Mouse (Mus musculus) neural tube, embryonic 12.5 days (tissue): ENCODE measurements around the gene Slc4a1. TPM values are rescaled to one million over a fixed set of nuclear protein-coding genes. Genes with fewer than 3 reads are reported as not detected.
A peak's percentile ranks its signal among the peaks of the same experiment; 100 is the strongest.

ENCODE experiments used
- ATAC-seq: fragments of 200-750 bp; cut with Nextera tagmentation; 2 replicates; pipeline ENCODE4 v1.8.0; 2017; ENCODE audit warnings: low read depth, mild to moderate bottlenecking, moderate TSS enrichment, moderate library complexity; ENCODE audit not compliant: low FRiP score
- H3K27ac ChIP-seq: fragments of 300-500 bp; sonication (generic); 2 replicates; pipeline ENCODE4 v1.5.1; 2016
- H3K27me3 ChIP-seq: fragments of 300-500 bp; sonication (generic); replicated peaks from 2 replicates; pipeline ENCODE4 v1.6.1; 2016; ENCODE audit warnings: mild to moderate bottlenecking
- H3K36me3 ChIP-seq: fragments of 300-500 bp; sonication (generic); 2 replicates; pipeline ENCODE4 v1.6.1; 2016; ENCODE audit warnings: mild to moderate bottlenecking
- H3K4me1 ChIP-seq: fragments of 300-500 bp; sonication (generic); 2 replicates; pipeline ENCODE4 v1.6.1; 2016
- H3K4me2 ChIP-seq: fragments of 300-500 bp; sonication (generic); replicated peaks from 2 replicates; pipeline ENCODE4 v1.6.1; 2016; ENCODE audit warnings: mild to moderate bottlenecking
- H3K4me3 ChIP-seq: fragments of 300-500 bp; sonication (generic); 2 replicates; pipeline ENCODE4 v1.5.1; 2016
- H3K9ac ChIP-seq: fragments of 300-500 bp; sonication (generic); 2 replicates; pipeline ENCODE4 v1.6.1; 2016; ENCODE audit warnings: mild to moderate bottlenecking
- H3K9me3 ChIP-seq: fragments of 300-500 bp; sonication (generic); 2 replicates; pipeline ENCODE4 v1.6.1; 2016; ENCODE audit warnings: mild to moderate bottlenecking
- WGBS: fragments of 180-500 bp; shearing (Covaris S2); methylation state at CpG from one replicate; pipeline ENCODE4 v1.1.7; 2016; 5-methylcytosine and 5-hydroxymethylcytosine counted together
- polyA plus RNA-seq: library from polyadenylated mRNA; unstranded; fragments of >200 nt; fragmentation: Nextera tagmentation; extraction: Ambion mirVana; gene quantifications from 2 replicates; pipeline ENCODE4 v1.2.1, GENCODE M21; 2016

Gene Slc4a1
- polyA plus RNA-seq, 1 experiment from 2014 or later = 23.6 TPM

- WGBS = 92% methylated on average over 12 of the region's 12 CpGs
- ATAC-seq = no peak
- Histone ChIP-seq H3K9me3 (no peaks in the 10 kb centered on the region), H3K36me3 (peaks cover 53% of the 10 kb centered on the region), H3K9ac (no peak overlapping the region), H3K27me3 (no peaks in the 10 kb centered on the region), H3K4me2 (no peak overlapping the region), H3K4me3 (no peak overlapping the region), H3K27ac (no peak overlapping the region), H3K4me1 (peaks cover 35% of the 10 kb centered on the region)
Observed at GRCm38 (mm10) chr11:102314321-102314720, 51.7 kb downstream of the Slc4a1 start.

DNA sequence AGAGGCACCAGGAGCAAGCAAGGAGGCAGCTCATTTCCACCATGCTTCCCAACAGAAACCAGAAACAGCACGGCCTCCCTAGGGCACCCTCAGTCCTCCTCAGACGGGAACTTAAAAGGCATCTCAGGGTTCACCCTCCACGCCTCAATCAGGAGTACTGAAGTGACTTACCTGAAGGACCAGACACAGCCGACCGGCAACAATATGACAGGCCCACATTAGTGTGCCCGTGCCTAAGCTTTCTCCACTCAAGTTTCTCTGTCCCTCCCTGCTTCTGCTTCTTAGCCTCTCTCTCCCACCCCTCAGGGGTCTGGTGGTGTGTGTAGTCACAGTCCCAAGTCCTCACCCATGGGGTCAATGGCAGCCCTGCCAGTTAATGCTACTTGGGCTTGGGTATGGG lies 53.4 kb downstream of the Slc4a1 start:
- no peak overlapping the region for H3K4me3 ChIP-seq
- no peaks in the 10 kb centered on the region for H3K27me3 ChIP-seq
- H3K4me1 ChIP-seq = peaks cover 37% of the 10 kb centered on the region
- H3K27ac ChIP-seq = no peak overlapping the region
- no peak for ATAC-seq
- WGBS = 84% methylated on average over 6 of the region's 6 CpGs
- H3K9ac ChIP-seq = no peak overlapping the region
- H3K9me3 ChIP-seq = no peaks in the 10 kb centered on the region
- H3K36me3 ChIP-seq = peaks cover 61% of the 10 kb centered on the region
- H3K4me2 ChIP-seq = no peak overlapping the region

DNA sequence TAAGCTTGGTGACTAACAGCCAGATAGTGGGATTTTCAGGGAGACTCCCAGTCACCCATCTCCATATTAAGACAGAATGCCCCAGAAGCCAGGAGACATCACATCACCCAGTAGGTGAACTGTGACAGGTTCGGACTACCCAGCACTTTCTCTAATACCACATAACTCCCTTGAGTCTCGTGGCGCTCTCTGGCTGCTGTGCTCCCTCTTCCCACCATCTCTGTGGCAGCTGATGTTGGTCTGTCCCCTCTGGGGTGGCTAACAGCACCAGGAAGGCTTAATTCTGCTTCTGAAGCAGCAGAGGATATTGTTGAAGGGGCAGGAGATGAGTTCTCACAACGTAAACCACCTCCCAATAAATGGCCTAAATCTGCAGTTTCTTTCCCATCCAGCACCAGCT lies 54.0 kb downstream of the Slc4a1 start:
- H3K27ac ChIP-seq = no peak overlapping the region
- ATAC-seq = no peak
- H3K27me3 ChIP-seq = no peaks in the 10 kb centered on the region
- H3K9me3 ChIP-seq = no peaks in the 10 kb centered on the region
- no peak overlapping the region for H3K9ac ChIP-seq
- peaks cover 67% of the 10 kb centered on the region for H3K36me3 ChIP-seq
- no peak overlapping the region for H3K4me2 ChIP-seq
- peaks cover 37% of the 10 kb centered on the region for H3K4me1 ChIP-seq
- 86% methylated on average over 4 of the region's 4 CpGs for WGBS
- no peak overlapping the region for H3K4me3 ChIP-seq

DNA sequence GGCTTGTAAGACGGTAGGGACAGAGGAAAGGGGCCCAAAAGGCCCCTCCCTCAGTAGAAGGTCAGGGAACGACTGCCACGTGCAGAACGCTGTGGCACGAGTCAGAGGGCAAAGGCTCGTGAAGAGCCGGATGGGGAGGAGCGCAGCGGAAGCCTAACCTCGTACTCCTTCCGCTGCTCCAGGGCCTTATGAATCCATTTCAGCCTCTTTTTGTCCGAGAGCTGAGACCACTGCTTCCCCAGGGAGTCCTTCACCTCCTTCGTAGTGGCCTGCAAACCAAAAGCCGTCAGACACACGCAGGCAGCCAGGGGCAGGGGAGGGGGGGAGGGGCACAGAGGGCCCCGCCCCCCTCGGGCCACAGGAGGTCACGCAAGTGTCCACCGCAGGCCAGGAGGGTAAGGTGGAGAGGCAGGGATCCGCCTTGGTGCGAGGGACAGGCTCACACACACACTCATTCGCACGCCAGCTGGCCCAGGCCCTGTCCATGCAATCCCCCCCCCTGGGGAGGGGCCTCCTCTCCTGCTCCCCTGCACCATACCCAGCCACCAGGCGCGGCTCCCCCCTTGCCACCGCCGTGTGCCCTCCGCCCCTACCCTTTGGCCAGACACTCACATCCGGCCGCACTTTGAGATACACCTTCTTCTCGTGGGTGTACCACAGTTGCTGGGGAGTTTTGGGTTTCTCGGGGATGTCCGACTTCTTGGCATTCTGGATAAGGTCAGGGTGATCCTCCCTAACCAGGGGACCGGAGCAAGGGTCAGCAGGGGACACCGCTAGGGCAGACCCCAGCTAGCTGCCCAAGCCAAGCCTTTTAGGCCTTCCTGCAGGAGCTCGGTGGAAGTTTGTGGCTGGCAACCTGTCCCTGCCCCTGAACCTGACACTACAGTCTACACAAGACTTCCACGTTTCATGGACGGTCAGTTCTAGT lies 55.0 kb downstream of the Slc4a1 start:
- peaks cover 32% of the 10 kb centered on the region for H3K4me1 ChIP-seq

DNA sequence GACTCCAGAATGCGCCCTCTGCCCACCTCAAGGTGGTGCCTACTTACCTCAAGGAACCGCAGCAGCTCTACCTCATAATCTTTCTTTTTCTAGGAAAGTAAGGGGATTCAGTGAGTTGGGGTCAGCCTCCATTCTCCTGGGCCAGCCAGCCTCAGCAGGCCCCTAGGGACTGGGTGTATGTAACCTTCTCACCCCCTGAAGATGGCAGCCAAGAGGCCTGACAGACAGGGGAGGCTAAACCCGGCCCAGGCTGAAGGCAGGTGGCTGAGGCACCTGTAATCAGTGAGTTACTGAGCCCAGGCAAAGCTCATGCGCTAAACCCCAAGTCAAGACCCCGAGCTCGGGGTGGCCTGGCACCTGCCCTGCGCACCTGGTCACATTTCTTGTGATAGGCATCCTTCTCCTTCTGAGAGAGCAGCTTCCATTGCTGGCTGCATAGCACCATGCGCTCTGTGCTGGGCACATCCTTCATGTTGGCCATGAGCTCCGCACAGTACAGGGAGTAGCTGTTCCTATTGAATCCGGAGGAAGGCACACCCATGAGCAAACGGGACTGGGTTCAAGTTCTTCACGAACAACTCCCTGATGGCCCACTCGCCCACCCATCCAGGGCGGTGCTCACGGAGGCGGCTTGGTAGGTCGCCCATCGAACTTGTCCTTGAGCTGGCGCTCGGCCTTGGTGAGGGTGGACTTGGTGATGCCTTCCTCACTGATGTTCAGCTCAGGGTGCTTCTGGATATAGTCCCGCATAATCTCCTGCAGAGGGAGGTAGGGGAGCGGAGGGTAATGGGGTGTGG lies 56.0 kb downstream of the Slc4a1 start:
- Histone ChIP-seq H3K4me1 (peaks cover 22% of the 10 kb centered on the region), H3K4me2 (peak overlapping the region; percentile 58), H3K36me3 (peaks cover 86% of the 10 kb centered on the region), H3K27me3 (no peaks in the 10 kb centered on the region), H3K4me3 (peak overlapping the region; percentile 15; the same call in 1 of the 2 replicates), H3K9me3 (no peaks in the 10 kb centered on the region), H3K27ac (peak overlapping the region; percentile 26; the same call in 1 of the 2 replicates), H3K9ac (peak overlapping the region; percentile 30; the same call in 1 of the 2 replicates)
- WGBS = 87% methylated on average over 22 of the region's 22 CpGs
- ATAC-seq = peak; percentile 22; the same call in 1 of the 2 replicates

More for the DNA sequence above, 55.0 kb downstream of the Slc4a1 start:
- peaks cover 76% of the 10 kb centered on the region for H3K36me3 ChIP-seq
- H3K4me3 ChIP-seq = no peak overlapping the region
- 42% methylated on average over 38 of the region's 38 CpGs for WGBS
- no peak overlapping the region; the same call in 1 of the 2 replicates for H3K4me2 ChIP-seq
- H3K27ac ChIP-seq = no peak overlapping the region
- ATAC-seq = no peak
- 0 out of 2 replicates have a peak overlapping the region, but pooled peaks have one; percentile 3 for H3K9ac ChIP-seq
- no peaks in the 10 kb centered on the region for H3K9me3 ChIP-seq
- H3K27me3 ChIP-seq = no peaks in the 10 kb centered on the region

DNA sequence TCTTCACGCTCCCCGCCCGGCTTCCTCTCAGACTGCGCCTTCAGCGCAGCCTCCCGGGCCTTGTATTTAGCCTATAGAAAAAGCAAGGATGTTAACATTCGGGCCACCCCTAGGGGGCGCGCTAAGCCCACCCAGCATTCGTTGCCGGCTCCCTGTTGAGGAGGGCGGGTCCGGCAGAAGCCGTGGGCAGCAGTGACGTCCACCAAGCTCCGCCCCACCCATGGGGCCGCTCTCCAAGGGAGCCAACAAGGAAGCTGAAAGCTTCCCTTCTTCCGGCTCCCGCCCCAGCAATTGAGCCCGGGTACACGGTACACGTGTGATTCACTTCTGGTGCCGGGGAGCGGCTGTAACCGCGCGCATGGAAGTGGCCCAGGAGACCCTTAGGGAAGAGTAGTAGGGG lies 57.0 kb downstream of the Slc4a1 start:
- H3K9me3 ChIP-seq = no peaks in the 10 kb centered on the region
- H3K4me3 ChIP-seq = peak overlapping the region; percentile 15
- no peaks in the 10 kb centered on the region for H3K27me3 ChIP-seq
- under 1% methylated on average over 27 of the region's 27 CpGs for WGBS
- peak overlapping the region; percentile 58 for H3K4me2 ChIP-seq
- peaks cover 22% of the 10 kb centered on the region for H3K4me1 ChIP-seq
- H3K27ac ChIP-seq = no peak overlapping the region
- peak; percentile 90 for ATAC-seq
- H3K36me3 ChIP-seq = peaks cover 79% of the 10 kb centered on the region
- H3K9ac ChIP-seq = peak overlapping the region; percentile 30; the same call in 1 of the 2 replicates

GRCm38 (mm10) chr11:102308104-102308503 lies 57.9 kb downstream of the Slc4a1 start:
- Histone ChIP-seq H3K27ac (no peak overlapping the region), H3K9ac (no peak overlapping the region), H3K9me3 (no peaks in the 10 kb centered on the region), H3K27me3 (no peaks in the 10 kb centered on the region), H3K4me2 (no peak overlapping the region), H3K4me1 (peaks cover 22% of the 10 kb centered on the region), H3K36me3 (peaks cover 70% of the 10 kb centered on the region), H3K4me3 (no peak overlapping the region)
- 89% methylated on average over 9 of the region's 9 CpGs for WGBS
- ATAC-seq = no peak

DNA sequence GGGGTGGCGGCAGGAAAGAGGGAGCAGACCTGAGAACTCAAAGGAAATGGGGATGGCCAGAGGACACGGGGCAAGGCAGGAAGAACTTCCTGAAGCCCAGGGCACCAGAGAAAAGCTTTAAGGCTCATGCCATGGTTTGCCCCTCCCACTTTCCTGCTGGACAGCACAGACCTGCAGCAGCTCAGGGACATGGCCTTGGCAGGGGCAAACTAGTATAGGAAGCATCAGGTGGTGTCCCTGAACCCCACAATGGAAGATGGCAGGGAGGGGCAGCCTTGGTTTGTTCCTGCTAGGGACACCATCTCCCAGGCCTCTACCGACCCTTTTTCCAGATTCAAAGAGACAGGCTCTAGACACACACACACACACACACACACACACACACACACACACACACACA lies 60.6 kb downstream of the Slc4a1 start:
- WGBS = 62% methylated on average over 2 of the region's 3 CpGs
- Histone ChIP-seq H3K4me2 (no peak overlapping the region), H3K4me1 (peaks cover 12% of the 10 kb centered on the region), H3K27me3 (no peaks in the 10 kb centered on the region), H3K27ac (no peak overlapping the region), H3K9me3 (no peaks in the 10 kb centered on the region), H3K4me3 (no peak overlapping the region), H3K9ac (no peak overlapping the region), H3K36me3 (peaks cover 43% of the 10 kb centered on the region)
- ATAC-seq = no peak

DNA sequence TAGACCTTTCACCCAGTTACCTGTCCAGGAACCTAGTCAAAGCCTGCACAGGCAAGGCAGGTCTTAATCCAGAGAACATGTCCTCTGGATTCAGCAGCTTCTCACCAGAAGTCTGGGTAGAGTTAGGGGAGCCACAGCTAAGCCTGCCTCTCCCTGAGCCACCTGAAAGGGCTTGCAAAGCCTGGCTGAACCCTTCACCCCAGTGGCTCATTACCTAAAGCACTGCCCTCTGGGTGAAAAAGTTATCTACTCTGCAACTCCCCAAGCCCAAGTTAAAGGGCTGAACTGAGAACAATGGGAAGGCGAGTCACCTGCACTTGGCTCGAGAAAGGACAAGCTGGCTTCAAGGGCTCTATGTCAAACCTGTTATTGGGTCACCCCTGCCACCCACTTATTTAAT lies 61.9 kb downstream of the Slc4a1 start:
- Histone ChIP-seq H3K4me3 (no peak overlapping the region), H3K27ac (no peak overlapping the region), H3K9me3 (no peaks in the 10 kb centered on the region), H3K4me2 (no peak overlapping the region), H3K27me3 (no peaks in the 10 kb centered on the region), H3K36me3 (peaks cover 33% of the 10 kb centered on the region), H3K9ac (no peak overlapping the region), H3K4me1 (no peaks in the 10 kb centered on the region; the same call in 1 of the 2 replicates)
- 35% methylated on average over 2 of the region's 2 CpGs for WGBS
- ATAC-seq = no peak

DNA sequence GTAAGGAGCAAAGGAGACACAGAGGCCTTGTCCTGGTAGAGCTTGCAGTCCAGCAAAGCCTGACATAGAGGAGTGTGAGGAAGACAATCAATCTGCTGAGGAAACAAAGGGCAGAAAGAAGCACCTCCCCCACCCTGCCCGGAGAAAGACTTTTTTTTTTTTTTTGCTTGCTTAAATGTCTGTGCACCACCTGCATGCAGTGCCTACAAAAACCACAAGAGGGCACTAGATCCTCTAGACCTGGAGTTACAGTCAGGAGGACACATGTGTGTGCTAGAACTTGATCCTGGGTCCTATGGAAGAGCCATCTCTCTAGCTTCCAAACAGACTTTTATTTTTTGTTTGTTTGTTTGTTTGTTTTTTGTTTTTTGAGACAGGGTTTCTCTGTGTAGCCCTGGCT lies 66.2 kb downstream of the Slc4a1 start:
- no peak overlapping the region for H3K27ac ChIP-seq
- H3K9me3 ChIP-seq = no peaks in the 10 kb centered on the region
- H3K27me3 ChIP-seq = no peaks in the 10 kb centered on the region
- H3K4me2 ChIP-seq = no peak overlapping the region
- H3K4me1 ChIP-seq = peaks cover 15% of the 10 kb centered on the region
- no peak overlapping the region for H3K9ac ChIP-seq
- no peak overlapping the region for H3K4me3 ChIP-seq
- no peaks in the 10 kb centered on the region for H3K36me3 ChIP-seq
- ATAC-seq = no peak
- WGBS = 5% methylated on average over 1 of the region's 1 CpGs
